Mouse (Mus musculus): Measurements from ENCODE around the gene Proz. TPM values are rescaled to one million over a fixed set of nuclear protein-coding genes. Genes with fewer than 3 reads are reported as not detected.

Proz gene
- 11.7 and 13.3 TPM in 2 replicates for polyA plus RNA-seq (2012; rRNA removed)

GRCm38 (mm10) chr8:13060441-13061150 lies at the start of gene Proz:
Gene Proz (plus strand): TSS chr8:13060914.
- TF ChIP-seq CTCF (conservative IDR thresholded peaks at IDR 0.05; ENCODE audit: insufficient read depth, insufficient read length, low read depth, low read length): no peak
- no peak for TF ChIP-seq POLR2A (IDR thresholded peaks at IDR 0.05; ENCODE audit: low read depth, low read length)
- 50% methylated on average over 17 of the region's 17 CpGs for WGBS
- Histone ChIP-seq H3K36me3 (ENCODE audit: control insufficient read depth, insufficient read depth, low read length) (no peaks in the 10 kb centered on the region), H3K27ac (ENCODE audit: insufficient read depth, low read depth, low read length) (peak within 1 kb of the TSS; percentile 90), H3K4me3 (ENCODE audit: insufficient read depth, low read depth, low read length) (peak within 1 kb of the TSS; percentile 38), H3K4me1 (ENCODE audit: control insufficient read depth, insufficient read depth, low read length) (peaks cover 3% of the 10 kb centered on the region; the same call in 1 of the 2 replicates), H3K27me3 (replicated peaks; ENCODE audit: control insufficient read depth, insufficient read depth, low read length) (no peaks in the 10 kb centered on the region)
- peak; percentile 91 for DNase-seq

DNA sequence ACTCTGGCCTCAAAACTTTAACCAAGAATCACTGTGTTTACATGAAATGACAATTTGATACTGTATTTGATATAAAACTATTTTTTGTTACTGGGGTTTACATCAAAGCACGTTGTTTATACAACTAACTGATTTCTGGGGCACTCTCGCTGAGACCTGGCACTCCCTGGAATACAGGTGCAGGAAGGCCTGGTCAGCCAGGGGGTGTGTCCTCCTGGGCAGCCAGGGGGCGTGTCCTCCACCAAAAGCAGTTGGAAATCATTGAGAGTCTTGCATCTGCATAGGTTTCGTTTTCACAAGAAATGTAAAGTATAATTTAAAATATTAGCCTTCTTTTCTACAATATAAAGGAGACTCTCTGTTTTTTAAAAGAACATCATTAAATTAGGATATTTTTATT lies 41.2 kb upstream of the Proz start:
- 59% methylated on average over 4 of the region's 4 CpGs for WGBS
- Histone ChIP-seq H3K27ac (ENCODE audit: insufficient read depth, low read depth, low read length) (no peak overlapping the region), H3K4me3 (ENCODE audit: insufficient read depth, low read depth, low read length) (no peak overlapping the region), H3K4me1 (ENCODE audit: control insufficient read depth, insufficient read depth, low read length) (no peaks in the 10 kb centered on the region), H3K27me3 (replicated peaks; ENCODE audit: control insufficient read depth, insufficient read depth, low read length) (no peaks in the 10 kb centered on the region), H3K36me3 (ENCODE audit: control insufficient read depth, insufficient read depth, low read length) (no peaks in the 10 kb centered on the region)
- TF ChIP-seq POLR2A (IDR thresholded peaks at IDR 0.05; ENCODE audit: low read depth, low read length) (no peak), CTCF (conservative IDR thresholded peaks at IDR 0.05; ENCODE audit: insufficient read depth, insufficient read length, low read depth, low read length) (no peak)
- peak; percentile 18 for DNase-seq

DNA sequence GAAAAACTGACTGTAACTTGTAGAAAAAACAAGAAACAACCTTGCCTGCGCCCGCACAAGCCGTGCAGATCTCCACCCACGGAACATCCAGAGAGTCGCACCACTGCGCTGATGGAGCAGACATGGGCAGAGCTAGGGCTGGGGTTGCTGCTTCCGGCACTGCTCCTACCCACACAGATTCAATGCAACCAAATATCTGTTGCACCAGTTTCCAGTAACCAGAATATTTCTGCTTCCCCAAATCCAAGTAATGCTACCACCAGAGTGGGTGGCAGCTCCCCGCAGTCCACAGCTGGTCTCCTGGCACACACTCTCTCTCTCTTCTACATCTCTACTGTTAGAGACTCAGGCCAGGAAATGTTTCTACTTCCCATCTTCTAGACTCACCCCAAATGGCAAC lies 38.9 kb upstream of the Proz start:
- DNase-seq: no peak
- WGBS: 95% methylated on average over 8 of the region's 8 CpGs
- Histone ChIP-seq H3K36me3 (ENCODE audit: control insufficient read depth, insufficient read depth, low read length) (no peaks in the 10 kb centered on the region), H3K4me3 (ENCODE audit: insufficient read depth, low read depth, low read length) (no peak overlapping the region), H3K27me3 (replicated peaks; ENCODE audit: control insufficient read depth, insufficient read depth, low read length) (no peaks in the 10 kb centered on the region), H3K27ac (ENCODE audit: insufficient read depth, low read depth, low read length) (no peak overlapping the region), H3K4me1 (ENCODE audit: control insufficient read depth, insufficient read depth, low read length) (no peaks in the 10 kb centered on the region)
- TF ChIP-seq POLR2A (IDR thresholded peaks at IDR 0.05; ENCODE audit: low read depth, low read length) (no peak), CTCF (conservative IDR thresholded peaks at IDR 0.05; ENCODE audit: insufficient read depth, insufficient read length, low read depth, low read length) (no peak)

DNA sequence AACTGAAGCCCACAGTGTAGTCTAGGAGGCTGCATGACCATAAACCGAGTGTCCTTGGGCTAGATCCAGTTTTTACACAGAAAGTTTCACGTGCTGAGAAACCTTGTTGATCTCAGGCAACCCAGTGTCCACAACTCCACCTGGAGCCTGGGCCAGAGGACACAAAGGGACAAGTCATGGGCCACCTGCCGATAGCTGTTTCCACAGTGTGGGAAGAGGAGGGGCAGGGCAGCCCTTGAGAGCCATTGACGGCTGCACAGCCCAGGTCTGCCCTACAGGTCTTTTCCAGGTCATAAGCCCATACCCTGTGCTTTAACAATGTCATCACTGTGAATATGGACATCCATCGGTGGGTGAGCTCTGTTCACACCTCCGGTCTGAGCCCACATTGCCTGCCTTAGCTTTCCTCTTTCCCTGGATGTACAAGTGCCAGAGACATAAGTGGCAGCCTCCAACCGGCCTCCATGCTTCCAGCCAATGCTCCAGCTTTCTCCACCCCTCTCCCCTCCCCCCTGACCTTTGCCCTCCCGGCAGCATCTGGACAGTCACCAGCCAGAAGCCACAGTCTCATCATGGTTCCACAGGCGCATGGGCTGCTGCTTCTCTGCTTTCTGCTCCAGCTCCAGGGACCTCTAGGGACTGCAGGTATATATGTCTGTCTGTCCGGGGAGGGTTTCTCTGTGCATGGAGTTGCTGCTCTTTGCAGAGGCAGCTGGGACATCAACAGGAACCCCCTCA lies 35.1 kb upstream of the Proz start, which contains the start of gene F7:
TSS of gene F7 (plus strand) at position 548 of the 738 bp plus-strand sequence.
- Histone ChIP-seq H3K36me3 (ENCODE audit: control insufficient read depth, insufficient read depth, low read length) (no peaks in the 10 kb centered on the region), H3K4me1 (ENCODE audit: control insufficient read depth, insufficient read depth, low read length) (no peaks in the 10 kb centered on the region), H3K27me3 (replicated peaks; ENCODE audit: control insufficient read depth, insufficient read depth, low read length) (no peaks in the 10 kb centered on the region), H3K4me3 (ENCODE audit: insufficient read depth, low read depth, low read length) (no peak within 1 kb of the TSS), H3K27ac (ENCODE audit: insufficient read depth, low read depth, low read length) (no peak within 1 kb of the TSS)
- TF ChIP-seq CTCF (conservative IDR thresholded peaks at IDR 0.05; ENCODE audit: insufficient read depth, insufficient read length, low read depth, low read length) (no peak), POLR2A (IDR thresholded peaks at IDR 0.05; ENCODE audit: low read depth, low read length) (no peak)
- DNase-seq: peak; percentile 49
- WGBS: 63% methylated on average over 10 of the region's 10 CpGs

DNA sequence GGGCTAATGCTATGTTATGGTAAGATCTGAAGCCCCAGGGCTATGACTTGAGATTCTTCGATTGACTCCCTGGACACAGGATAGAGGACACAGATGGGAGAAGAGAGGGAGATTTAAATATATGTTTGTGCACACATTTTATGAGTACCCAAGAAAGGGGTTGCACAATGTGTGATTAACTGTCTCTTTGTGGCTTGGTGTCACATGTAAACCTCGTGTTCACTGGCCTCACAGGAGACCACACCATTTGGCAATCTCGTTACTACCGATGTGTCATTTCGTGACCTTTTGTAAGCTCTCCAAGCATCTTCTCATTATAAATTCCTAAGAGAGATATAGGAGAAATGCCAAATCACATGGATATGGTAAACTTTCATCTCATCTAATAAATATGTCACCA lies 33.1 kb upstream of the Proz start:
- no peak for DNase-seq
- H3K4me1 ChIP-seq (ENCODE audit: control insufficient read depth, insufficient read depth, low read length): no peaks in the 10 kb centered on the region
- 79% methylated on average over 5 of the region's 5 CpGs for WGBS
- H3K4me3 ChIP-seq (ENCODE audit: insufficient read depth, low read depth, low read length): no peak overlapping the region
- TF ChIP-seq POLR2A (IDR thresholded peaks at IDR 0.05; ENCODE audit: low read depth, low read length): no peak
- no peak for TF ChIP-seq CTCF (conservative IDR thresholded peaks at IDR 0.05; ENCODE audit: insufficient read depth, insufficient read length, low read depth, low read length)
- H3K27ac ChIP-seq (ENCODE audit: insufficient read depth, low read depth, low read length): no peak overlapping the region
- H3K27me3 ChIP-seq (replicated peaks; ENCODE audit: control insufficient read depth, insufficient read depth, low read length): no peaks in the 10 kb centered on the region
- H3K36me3 ChIP-seq (ENCODE audit: control insufficient read depth, insufficient read depth, low read length): no peaks in the 10 kb centered on the region

GRCm38 (mm10) chr8:13028482-13028881 lies 32.2 kb upstream of the Proz start:
- 62% methylated on average over 5 of the region's 5 CpGs for WGBS
- Histone ChIP-seq H3K36me3 (ENCODE audit: control insufficient read depth, insufficient read depth, low read length) (no peaks in the 10 kb centered on the region), H3K27me3 (replicated peaks; ENCODE audit: control insufficient read depth, insufficient read depth, low read length) (no peaks in the 10 kb centered on the region), H3K27ac (ENCODE audit: insufficient read depth, low read depth, low read length) (no peak overlapping the region), H3K4me1 (ENCODE audit: control insufficient read depth, insufficient read depth, low read length) (no peaks in the 10 kb centered on the region), H3K4me3 (ENCODE audit: insufficient read depth, low read depth, low read length) (no peak overlapping the region)
- no peak for TF ChIP-seq POLR2A (IDR thresholded peaks at IDR 0.05; ENCODE audit: low read depth, low read length)
- TF ChIP-seq CTCF (conservative IDR thresholded peaks at IDR 0.05; ENCODE audit: insufficient read depth, insufficient read length, low read depth, low read length): no peak
- no peak for DNase-seq

GRCm38 (mm10) chr8:13036346-13036812 lies 24.3 kb upstream of the Proz start:
- no peak for TF ChIP-seq CTCF (conservative IDR thresholded peaks at IDR 0.05; ENCODE audit: insufficient read depth, insufficient read length, low read depth, low read length)
- no peak for TF ChIP-seq POLR2A (IDR thresholded peaks at IDR 0.05; ENCODE audit: low read depth, low read length)
- H3K27ac ChIP-seq (ENCODE audit: insufficient read depth, low read depth, low read length): no peak overlapping the region
- no peaks in the 10 kb centered on the region for H3K27me3 ChIP-seq (replicated peaks; ENCODE audit: control insufficient read depth, insufficient read depth, low read length)
- no peaks in the 10 kb centered on the region for H3K36me3 ChIP-seq (ENCODE audit: control insufficient read depth, insufficient read depth, low read length)
- no peak for DNase-seq
- 82% methylated on average over 10 of the region's 10 CpGs for WGBS
- H3K4me1 ChIP-seq (ENCODE audit: control insufficient read depth, insufficient read depth, low read length): no peaks in the 10 kb centered on the region
- no peak overlapping the region for H3K4me3 ChIP-seq (ENCODE audit: insufficient read depth, low read depth, low read length)

Measured in kidney, adult 2 months (tissue).